Mouse (Mus musculus): ENCODE results near the gene Rxfp3.

GRCm38 (mm10) chr15:11040067-11040466, 2.3 kb upstream of the Rxfp3 start:
- TF ChIP-seq CTCF (conservative IDR thresholded peaks at IDR 0.05; ENCODE audit: insufficient read depth, insufficient read length, low read depth, low read length) (no peak), POLR2A (IDR thresholded peaks at IDR 0.05; ENCODE audit: low read depth, low read length) (no peak)
